Mouse (Mus musculus) testis, adult 2 months (tissue): ENCODE data around the gene Nrk.

Experiments used
- CTCF ChIP-seq: fragments of 200-500 bp; IDR thresholded peaks from 2 replicates; pipeline ENCODE4 v1.5.1; 2012; ENCODE audit warnings: low read depth, mild to moderate bottlenecking, inconsistent platforms, low read length, moderate library complexity; ENCODE audit not compliant: control insufficient read depth, insufficient read depth, insufficient replicate concordance
- POLR2A ChIP-seq: fragments of 200-500 bp; IDR thresholded peaks from 2 replicates; pipeline ENCODE4 v1.6.1; 2012; ENCODE audit warnings: low read depth, mild to moderate bottlenecking, inconsistent platforms, low read length, moderate library complexity; ENCODE audit not compliant: control insufficient read depth

DNA sequence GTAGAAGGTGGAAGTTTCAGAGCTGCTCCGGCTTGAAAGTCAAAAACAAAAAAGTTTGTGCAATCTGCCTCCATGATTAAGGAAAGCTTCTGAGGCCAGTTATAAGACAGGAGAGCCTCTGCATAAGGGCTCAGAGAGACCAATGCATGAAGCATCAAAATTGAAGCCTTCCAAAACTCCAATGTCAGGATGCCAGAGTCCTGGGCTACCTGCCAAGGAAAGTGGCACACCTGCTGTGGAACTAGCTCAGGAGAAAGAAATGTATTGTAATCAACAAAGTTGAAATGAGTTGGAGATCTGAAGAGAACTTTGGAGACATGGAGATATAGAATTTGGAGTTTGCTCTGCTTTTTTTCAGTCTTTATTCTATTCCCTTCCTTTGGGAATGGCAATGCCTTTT, 123.4 kb downstream of the Nrk start:
- no peak for TF ChIP-seq POLR2A
- TF ChIP-seq CTCF: no peak
